Mouse (Mus musculus) megakaryocyte, embryonic 14.5 days (primary cell): ENCODE measurements at regions not wholly inside any gene's neighbourhood (a gene's known extent, or its start where the extent isn't known, plus 50 kb on each side); places are given as distances from the start of the nearest gene placed in this dataset.

Experiments used
- FLI1 ChIP-seq: IDR thresholded peaks from 2 replicates; pipeline ENCODE4 v1.6.1; 2012; ENCODE audit warnings: low read length, inconsistent platforms, mixed read lengths
- GATA1 ChIP-seq: IDR thresholded peaks from 3 replicates; pipeline ENCODE4 v1.6.1; 2012; ENCODE audit warnings: mixed read lengths, low read length, inconsistent platforms, borderline replicate concordance

- TF ChIP-seq FLI1 (no peak), GATA1 (no peak)
Observed at GRCm38 (mm10) chr14:58468451-58468850, 398.1 kb downstream of the Fgf9 start.
